Mouse (Mus musculus) embryo, embryonic 11.5 days (tissue): ENCODE data around the gene Haspin.

ENCODE experiments used
- DNase-seq: peaks from one replicate; pipeline ENCODE4 v3.0.0-alpha.2; 2012; ENCODE audit warnings: low read depth, low spot score

Gene Haspin

DNA sequence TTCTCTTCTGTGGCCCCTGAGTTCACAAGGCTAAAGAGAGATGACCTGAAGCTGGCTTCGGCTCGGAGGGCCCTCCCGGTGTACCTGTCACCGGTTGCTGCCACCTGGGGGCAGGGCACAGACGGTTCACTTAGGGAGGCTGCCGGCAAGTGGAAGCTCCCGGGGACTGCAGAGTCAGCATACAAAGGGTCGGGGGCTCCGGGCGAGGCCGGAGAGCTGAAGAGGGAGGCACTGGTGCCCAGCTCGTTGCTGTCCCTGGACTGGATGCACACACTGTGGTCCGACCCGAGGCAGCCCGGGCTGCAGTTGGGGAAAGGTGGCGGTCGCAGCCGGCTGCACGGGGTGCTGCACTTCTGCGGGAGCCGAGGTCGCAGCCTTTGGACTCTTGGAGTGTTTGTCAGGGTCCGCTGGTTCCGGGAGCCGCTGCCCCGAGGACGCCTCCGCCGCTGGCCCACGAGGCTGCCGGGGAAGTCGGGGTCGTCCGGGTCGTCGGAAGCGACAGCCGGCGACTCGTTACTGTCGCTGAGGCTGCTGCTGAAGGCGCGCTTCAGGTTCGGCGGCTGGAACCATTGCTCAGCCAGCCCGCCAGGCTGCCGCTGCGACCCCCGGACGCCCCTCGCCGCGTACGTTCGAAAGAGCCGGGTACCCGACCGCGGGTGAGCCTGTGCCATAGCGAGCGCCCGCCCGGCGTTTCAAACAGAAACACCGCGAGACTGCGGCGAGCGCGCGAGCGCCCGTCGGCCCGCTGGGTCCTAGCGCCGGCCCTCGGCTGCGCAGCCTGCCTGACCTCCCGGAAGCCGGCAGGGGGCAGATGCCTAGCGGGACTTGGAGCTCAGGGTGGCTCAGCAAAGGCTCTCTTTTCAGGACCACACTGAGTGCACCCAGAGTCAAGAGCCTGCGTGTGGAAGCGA, at the start of gene Haspin:
TSS of gene Haspin (minus strand) at position 704 of the 911 bp plus-strand sequence.
- DNase-seq = peak; percentile 83

DNA sequence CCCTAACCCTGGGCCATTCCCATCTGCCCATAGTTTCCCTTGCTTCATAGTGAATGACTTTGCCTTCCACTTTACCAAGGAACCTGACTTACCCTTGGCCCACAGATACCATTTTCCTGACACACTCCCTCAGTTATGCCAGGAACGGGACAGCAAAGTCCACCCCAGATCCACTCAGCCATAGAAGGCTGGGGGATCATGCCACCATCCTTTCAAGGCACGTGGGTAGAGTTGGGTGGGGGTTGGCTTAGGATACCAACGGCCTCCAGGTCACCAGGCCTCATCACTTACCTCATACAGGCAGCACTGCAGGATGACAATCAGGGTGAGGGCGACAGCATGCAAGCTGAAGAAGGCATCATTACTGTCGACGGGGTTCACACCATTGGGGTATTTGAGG, 49.1 kb upstream of the Haspin start:
- DNase-seq = no peak

DNA sequence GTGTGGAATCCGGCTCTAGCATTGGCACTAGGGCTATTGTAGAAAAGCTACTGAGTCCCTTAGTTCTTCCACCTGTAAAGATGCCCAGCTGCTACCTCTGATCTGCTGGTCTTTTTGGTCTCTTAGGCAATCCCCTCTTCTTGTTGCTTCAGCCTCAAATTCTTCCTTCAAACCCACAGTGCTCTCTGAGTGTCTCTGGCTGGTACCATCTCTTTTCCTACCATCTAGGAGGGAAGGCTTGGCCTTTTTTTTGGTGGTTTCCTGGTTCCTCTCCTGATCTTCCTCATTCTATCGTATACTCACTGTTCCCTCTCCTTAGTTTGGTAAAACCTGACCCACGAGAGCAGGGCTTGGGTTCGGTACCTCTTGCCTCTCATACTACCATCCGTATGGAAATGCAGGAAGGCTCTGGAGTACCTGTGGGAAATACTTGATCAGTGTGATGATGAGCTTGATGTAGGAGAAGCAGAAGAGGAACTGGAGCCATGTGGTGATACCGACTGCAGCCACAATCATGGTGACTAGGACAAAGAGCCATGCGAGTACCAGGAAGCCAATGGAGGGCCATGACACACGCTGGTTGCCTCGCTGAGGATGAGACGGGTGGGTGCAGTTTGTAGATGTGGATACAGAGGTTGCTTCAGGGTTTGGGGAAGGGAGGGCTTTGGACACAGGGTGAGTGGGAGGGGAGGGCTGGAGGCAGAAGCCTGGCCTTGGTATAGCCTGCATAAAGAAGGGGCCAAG, 48.0 kb upstream of the Haspin start:
- no peak for DNase-seq

DNA sequence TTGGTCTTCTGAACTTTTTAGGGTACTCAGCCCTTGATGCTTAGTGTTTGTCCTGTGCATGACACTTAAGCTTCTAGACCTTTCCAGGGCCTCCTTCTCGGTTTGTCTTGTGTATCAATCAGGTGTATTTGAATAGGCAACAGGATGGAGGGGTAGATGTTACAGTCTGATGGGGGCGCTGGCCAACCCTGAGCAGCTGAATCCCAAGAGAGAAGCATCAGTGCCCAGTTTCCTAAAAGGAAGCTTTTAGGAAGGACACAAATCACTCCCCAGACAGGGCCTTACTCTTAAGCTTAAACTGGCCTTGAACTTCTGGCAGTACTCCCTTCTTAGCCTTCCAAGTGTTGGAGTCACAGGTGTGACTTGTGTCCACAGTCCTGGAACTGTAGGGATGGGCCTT, 39.8 kb upstream of the Haspin start:
- DNase-seq = no peak

DNA sequence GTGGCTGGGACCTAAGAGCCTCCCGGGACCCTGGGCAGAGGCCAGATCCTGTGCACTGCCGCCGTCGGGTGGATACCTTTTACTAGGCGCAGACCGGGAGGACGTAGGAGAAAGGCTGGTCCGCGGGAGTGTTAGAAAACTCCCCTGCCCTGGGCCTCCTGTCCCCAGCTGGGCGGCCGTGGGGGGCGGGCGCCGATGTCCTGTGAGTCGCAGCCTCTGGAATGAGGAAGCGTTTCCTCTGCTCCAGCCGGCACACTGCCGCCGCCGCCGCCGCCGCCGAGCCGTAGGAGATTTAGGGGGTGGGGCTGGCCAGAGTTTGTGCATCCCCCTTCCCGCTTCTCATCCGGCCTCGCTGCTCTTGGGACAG, 39.4 kb upstream of the Haspin start:
- DNase-seq = peak; percentile 57

DNA sequence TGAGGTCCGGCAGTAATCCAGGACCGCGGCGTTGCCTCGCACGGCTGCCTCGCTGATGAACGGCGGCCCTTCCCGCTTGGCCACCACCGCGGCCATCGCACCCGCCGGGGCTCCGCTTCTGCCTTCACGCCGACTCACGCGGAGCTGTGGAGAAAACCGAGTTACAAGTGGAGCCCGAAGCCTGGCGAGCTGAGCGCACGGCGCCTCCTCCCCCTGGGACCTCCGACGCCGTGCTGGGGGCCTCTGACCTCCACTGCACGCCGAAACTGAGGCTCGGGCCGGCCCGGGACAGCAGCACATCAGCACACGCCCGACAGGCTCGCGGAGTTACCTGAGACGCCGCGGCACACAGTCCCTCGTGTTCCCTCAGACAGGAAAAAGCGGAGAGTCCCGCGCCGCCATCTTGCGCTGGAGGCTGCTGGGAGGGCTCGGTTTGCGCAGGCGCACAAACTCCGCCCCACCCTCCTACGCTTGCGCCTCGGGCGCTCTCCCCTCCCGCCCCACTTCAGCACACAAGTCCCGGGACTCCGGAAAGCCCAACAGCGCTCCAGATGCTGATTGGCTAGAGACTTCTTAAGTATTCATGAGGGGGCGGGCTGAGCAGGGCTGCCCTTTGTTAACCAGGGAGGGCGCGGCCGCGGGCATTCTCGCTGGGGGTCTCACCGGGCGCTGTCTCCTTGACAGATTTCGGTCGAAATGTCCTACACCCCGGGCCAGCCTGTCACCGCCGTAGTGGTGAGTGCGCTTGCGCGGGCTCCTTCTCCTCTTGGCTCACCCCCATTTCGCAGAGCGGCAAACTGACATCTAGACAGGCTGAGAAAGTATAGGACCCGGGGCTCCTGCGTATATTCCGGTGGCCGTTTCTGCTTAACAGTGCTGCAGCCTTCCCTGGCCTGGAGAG, 38.8 kb upstream of the Haspin start, which contains the start of the genes Emc6 and Tax1bp3:
TSS of gene Emc6 (minus strand) at position 430 of the 901 bp plus-strand sequence.
TSS of gene Tax1bp3 (plus strand) at position 476 of the 901 bp plus-strand sequence.
- peak; percentile 95 for DNase-seq

DNA sequence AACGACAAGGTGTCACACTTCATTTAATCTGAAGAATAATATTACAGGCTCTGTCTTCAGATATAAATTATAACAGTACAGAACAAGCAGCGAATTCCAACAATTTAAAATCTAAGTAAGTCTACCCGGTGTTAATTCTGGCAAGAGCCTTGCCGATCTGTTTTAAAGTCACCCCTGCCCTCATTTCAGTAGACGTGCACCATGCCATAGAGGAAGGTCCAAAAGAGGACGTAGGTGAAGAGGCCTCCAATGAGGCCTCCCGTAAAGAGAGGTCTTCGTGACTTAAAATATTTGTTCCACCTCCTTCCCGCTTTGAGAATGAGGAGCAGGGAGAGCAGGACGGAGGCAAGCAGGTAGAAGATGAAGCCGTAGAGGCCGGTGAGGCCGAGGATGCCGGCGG, 38.1 kb upstream of the Haspin start:
- DNase-seq = no peak

DNA sequence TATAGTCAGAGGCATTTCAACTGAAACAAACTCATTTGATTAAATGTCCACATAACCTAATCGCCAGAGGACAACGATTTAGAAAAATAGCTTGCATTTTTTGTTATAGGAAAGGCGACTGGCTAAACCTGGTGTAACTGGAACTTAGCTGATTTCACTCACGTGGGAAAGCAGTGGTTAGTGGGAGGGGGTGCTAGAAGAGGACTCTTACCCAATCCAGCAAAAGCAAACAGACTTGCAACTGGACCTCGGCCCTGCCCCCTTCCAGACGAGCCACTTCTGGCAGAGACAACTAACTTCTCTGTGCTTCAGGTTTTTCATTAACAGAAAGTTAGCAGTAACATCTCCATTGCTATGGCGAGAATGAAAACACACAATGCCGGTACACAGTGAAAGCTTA, 37.5 kb upstream of the Haspin start:
- DNase-seq = no peak

DNA sequence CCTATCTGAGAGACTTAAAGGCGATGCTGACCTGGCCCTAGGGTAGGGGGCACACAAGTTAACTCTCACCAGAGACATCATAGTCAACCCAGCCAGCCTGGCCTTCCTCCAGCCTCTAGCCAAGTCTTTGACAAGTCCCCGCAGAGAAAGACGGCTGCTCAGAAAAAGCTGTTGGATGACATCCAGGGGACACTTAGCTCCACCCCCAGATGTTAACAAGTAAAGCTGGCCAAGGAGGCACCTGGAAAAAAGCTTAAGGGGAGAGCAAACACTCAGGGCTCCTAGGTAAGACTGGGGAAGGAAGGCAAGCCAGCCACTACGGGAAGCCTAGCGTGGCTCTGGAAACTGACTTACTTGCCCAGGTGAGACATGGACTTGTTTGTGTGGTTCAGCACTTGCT, 34.1 kb upstream of the Haspin start:
- no peak for DNase-seq

DNA sequence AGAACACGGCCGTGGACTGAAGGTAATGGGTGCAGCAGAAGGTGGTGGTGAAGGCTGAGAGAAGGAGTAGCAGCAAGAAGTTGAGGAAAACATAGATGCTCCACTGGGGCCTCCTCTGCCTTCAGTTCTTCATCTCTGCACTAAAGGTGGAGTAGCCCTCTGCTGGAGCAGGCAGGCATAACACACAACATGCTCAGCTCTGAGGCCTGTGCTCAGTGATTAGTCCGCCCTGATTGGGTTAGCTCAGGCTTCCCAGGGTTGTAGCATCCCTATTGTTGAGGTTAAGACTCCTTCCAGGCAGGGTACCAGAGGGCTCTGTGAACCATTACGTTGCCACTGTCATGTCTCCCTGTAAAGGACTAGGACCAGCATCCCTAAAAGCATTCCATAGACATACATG, 31.1 kb upstream of the Haspin start:
- DNase-seq = peak; percentile 39

DNA sequence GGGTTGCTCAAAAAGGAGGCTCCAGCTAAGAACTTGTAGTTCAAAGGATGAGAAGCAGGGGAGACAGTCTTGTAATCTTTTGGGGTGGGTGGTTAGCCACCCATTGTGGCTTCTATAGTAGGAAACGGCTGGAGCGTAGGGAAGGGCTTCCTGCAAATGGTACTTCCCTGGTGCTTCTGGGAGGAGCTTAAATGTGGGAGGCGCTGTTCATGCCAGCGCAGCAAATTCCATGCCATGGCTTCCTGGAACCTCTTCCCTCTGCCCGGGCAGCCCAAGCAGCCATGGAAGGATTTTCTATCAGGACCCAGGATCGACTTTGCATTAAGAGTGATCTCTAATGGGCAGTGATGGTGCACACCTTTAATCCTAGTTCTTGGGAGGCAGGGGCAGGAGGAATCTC, 30.5 kb upstream of the Haspin start:
- no peak for DNase-seq

DNA sequence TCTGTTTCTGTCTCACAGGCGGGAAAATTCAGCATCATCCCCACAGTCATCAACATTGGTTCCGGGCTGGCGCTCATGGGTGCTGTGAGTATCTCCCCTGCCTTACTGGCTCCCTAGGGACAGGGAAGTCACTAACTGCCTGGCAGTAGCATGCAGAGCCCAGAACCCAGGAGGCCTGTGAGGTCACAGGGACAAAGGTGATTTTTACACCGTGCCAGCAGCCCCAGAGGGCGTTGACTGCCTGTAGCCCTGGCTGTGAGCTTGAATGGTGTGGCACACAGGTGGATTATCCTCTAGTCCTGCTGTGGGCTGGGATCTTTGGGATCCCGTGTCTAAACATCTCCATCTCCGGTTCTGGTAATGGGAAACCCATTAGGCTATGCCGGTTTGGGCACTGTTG, 30.0 kb upstream of the Haspin start:
- no peak for DNase-seq

DNA sequence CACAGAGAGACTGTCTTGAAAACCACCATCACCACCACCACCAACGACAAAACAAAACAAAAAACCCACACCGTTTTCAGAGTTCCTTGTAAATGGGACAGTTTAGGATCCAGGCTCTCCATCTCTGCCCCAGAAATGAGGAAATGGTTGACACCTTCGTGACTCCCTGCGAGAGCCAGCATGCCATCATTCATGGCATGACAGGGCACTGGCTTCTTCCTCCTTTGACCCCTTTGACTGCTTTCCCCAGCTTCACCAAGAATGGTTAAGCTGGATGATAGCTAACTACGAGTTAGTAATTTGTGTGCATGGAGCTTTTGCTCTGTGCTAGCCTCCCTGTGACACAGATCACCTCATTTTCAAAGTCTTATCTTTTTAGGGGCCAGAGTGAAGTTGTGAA, 24.2 kb upstream of the Haspin start:
- no peak for DNase-seq

DNA sequence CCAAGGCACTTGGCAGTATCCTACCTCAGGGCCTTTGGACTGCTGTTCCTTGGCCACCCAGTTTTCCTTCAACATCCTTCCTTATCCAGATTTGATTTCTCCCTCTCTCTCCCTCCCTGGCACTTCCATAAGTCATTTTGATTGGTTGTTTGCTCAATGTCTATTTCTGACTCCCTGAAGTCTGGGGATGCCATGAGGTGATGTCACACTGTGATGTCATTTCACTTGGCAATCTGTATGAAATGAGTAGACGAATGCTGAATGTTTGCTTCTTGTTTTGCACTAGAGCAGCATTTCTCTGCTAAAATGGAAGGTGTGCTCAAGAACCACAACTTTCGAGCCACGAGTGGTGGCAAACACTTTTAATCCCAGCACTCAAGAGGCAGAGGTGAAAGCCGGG, 23.5 kb upstream of the Haspin start:
- DNase-seq = no peak

DNA sequence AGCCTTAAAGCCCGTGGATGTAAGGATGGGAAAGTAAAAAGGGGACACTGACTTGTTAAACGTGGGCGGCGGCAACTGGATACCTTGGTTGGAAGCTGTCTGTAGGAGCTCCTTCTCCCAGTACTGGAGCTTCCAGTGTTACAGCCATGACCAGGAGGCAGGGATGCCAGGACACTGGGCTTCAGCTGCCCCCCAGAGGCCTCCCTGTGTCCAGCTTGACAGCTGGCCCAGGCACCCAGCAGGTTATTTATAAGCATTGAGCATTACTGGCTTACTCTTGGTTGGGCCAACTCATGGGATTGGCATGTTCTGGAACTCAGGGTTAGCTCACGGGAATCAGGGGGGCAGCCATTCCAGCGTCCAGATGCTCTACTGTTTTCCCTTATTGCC, 22.7 kb upstream of the Haspin start:
- no peak for DNase-seq

DNA sequence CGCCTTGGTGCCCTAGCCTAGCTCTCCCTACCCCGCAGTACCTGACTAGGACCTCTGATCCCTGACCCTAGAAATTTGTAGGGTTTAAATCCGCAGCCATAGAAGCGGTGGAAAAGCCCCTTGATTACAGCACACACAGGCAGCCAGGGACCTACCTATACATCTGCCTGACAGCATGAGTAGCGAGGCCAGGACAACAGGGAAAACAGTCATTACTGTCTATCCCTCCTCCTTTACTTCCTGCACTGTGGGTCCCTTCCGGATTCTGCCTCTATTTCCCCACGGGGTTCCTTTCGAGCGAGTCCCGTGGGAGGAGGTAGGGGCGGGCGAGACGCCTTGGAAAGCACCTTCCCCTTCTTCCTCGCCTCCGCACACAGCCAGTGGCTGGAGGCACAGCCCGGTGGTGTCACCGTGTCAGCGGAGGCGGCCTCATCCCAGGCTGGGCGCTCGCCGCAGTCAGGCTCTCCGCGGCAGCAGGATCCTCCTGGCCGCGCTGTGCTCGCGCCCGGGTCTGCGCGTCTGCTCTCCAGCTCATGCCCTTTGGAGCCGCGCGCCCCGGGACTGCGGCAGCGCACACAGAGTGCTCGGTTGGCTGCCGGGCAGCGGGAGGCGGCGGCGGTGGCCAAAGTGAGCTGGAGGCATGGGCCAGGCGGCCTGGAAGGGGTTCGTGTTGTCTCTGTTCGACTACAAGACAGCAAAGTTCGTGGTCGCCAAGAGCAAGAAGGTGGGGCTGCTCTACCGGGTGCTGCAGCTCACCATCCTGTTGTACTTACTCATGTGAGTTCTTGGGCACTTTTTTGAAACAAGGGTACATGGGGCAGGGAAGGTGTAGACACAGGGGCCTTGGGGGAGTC, 22.1 kb upstream of the Haspin start, which contains the start of gene P2rx5:
TSS of gene P2rx5 (plus strand) at position 465 of the 854 bp plus-strand sequence.
- DNase-seq = no peak

DNA sequence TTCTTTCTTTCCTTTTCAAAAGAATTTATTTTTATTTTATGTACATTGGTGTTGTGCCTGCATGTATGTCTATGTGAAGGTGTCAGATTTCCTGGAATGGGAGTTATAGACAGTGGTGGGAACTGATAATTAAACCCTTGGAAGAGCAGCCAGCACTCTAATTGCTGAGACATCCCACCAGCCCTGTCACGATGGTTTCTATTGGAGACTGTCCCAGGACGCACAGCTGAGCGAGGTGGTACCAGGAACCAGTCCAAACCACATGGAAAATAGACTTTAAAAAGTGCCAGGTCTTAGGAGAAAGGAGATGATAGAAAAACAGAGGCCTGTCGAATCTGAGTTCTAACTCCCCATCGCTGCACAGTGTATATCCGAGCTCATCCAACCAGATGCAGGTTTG, 17.0 kb upstream of the Haspin start:
- DNase-seq = no peak

DNA sequence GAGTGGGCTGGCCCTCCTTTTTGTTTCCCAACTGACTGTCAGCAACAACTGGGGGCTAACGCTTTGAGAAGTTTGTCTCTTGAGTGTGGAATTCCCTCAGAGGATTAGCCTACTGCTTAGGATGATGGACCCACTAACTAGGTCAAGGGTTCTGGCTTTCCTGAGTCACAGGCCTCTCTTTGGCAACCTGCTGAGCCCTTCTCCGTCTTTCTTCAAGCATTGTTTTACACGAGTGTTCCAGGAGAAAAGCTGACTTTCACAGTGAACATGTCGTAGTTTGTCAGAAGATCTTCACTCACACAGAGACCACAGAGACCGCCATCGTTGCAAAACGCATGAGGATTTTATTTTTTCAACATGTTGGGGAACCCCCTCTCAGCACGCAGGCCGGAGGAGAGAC, 10.1 kb upstream of the Haspin start:
- DNase-seq = no peak

DNA sequence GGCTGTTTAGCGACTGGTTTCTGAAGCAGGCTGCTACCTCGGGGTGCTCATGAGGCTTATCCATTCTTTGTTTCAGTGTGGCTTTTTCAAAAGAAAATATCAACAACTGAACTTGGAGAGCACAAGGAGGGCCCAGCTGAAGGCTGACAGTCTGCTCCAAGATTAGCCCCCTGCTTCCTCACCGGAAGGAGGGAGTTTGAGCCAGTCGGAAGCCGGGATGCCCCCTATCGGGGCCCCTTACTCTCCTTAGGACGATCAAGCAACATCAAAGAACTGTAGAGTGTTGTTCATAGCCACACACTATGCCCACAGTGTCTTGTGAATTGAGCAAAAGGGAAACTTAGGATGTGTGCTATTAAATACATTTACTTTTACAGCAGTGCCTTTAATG, 8.9 kb upstream of the Haspin start:
- DNase-seq = no peak

DNA sequence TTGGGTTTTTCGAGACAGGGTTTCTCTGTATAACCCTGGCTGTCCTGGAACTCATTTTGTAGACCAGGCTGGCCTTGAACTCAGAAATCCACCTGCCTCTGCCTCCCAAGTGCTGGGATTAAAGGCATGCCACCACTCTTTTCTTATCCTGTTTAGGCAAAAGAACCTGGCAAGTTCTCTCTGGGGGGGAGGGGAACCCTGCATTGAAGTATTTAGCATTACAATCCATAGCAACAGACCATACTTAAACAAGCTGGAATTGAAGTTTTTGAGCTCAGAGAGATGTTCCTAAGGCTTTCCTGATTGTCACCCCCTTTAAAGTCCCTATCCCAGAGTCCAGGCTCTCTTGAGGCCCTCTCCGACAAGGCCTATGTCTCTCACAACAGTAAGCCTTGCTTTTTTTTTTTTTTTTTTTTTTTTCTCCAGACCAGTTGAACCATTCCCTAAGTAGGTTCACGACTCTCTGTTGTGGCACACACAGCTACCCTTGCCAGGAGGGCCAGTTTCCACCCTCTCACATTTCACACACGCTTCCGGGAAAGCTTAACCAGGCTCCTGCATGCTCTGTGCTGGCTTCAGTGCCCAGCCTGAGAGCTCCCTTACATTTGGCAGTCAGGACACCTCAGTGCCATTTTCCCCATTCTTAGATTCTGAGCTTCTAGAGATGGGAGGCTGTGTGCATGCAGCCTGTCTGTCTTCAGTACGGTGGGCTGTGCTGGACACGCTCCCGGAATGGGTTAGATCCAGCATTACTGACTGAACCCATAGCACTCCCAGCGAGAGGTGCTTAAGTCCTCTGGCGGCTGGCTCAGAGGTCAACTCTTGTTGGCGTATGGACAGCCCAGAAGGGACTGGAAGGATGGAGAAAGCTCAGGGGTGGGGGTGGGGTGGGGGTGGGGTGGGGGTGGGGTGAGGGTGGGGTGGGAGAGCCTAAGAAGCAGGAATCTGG, 8.2 kb upstream of the Haspin start:
- DNase-seq = no peak
